In genomic region chr1:85287063-85287462, GRCm38 (mm10) we compare ENCODE assay signal across 11 mouse cellular contexts. TPM values are rescaled to one million over a fixed set of nuclear protein-coding genes. Genes with fewer than 3 reads are reported as not detected.
DNase-seq lines count a peak whose midpoint lies in the region; TF ChIP-seq lines count a peak whose summit lies in the region.
"Not testable (repeated sequence)": the region's sequence is repeated elsewhere in the genome, so short reads cannot be mapped to it uniquely, and the experiment has no call there.
"Had no signal": no experiment of that assay in that cellular context is flagged by ENCODE, and none has a peak within 500 bp of the region (broad histone marks: within the 10 kb centered on the region; RNA-seq: fewer than 3 reads in every experiment).

No protein-coding gene starts in this region.

- TF ChIP-seq POLR2A in thymus, adult 2 months (IDR thresholded peaks at IDR 0.05; ENCODE audit: control insufficient read depth, extremely low read depth, insufficient read depth, low read length, poor library complexity) = not testable (repeated sequence)

- not testable (repeated sequence) for TF ChIP-seq CTCF in thymus, adult 2 months (IDR thresholded peaks at IDR 0.05; ENCODE audit: borderline replicate concordance, control insufficient read depth, extremely low read depth, insufficient read depth, low read length, poor library complexity)

- H3K27ac ChIP-seq in thymus, adult 2 months (ENCODE audit: control insufficient read depth, insufficient read depth, low read length) = not testable (repeated sequence)

- 43% methylated on average over 4 of the region's 5 CpGs for WGBS in thymus, adult 2 months

- intact Hi-C loops in heart, postnatal 36 days (cut with DNase I); left cerebral cortex, postnatal 25 days (cut with DNase I): not testable (repeated sequence)

- peak; percentile 17 to 78 for DNase-seq in adrenal gland, adult (ENCODE audit: inconsistent age in 2 of 2, low spot score in 1 of 2)
- DNase-seq in cerebellum, adult 9-10 months = peak; percentile 24
- peak; percentile 6 to 47 for DNase-seq in heart, postnatal 36 days
- DNase-seq in kidney, postnatal 14 days = peak; percentile 5
- DNase-seq in left cerebral cortex, postnatal 25 days (ENCODE audit: low spot score in 2 of 2) = peak; percentile 2 to 4
- DNase-seq in right cerebral cortex, adult 18-20 months = peak; percentile 22
- peak; percentile 34 for DNase-seq in thymus, adult 2 months

- H3K36me3 ChIP-seq in thymus, adult 2 months (ENCODE audit: control insufficient read depth, insufficient read depth, low read length) = not testable (repeated sequence)

- H3K4me3 ChIP-seq in thymus, adult 2 months (ENCODE audit: control insufficient read depth, insufficient read depth, low read length) = not testable (repeated sequence)

- H3K4me1 ChIP-seq in thymus, adult 2 months (replicated peaks; ENCODE audit: control insufficient read depth, insufficient read depth, low read length) = not testable (repeated sequence)

- not testable (repeated sequence) for H3K27me3 ChIP-seq in thymus, adult 2 months (ENCODE audit: control insufficient read depth, insufficient read depth, low read length)

RNA-seq across cellular contexts. Expression of gene C130026I21Rik, which starts 16.7 kb away (rescaled TPM):
- total RNA-seq in heart, postnatal 36 days (2021) = 1 to 10 TPM in 1 of 2 experiments, under 1 TPM in 1; 0.75 to 1.2 TPM
- total RNA-seq in left cerebral cortex, postnatal 25 days (2021) = under 1 TPM in 1 of 2 experiments, not detected in 1; 0.57 TPM
- polyA plus RNA-seq in thymus, adult 2 months (2012; rRNA removed) = 3.3 and 4.4 TPM in 2 replicates
- total RNA-seq: gastrocnemius, postnatal 14 days had no signal
- polyA plus RNA-seq: heart, embryonic 14.5 days; neural tube, embryonic 15.5 days; stomach, embryonic 14.5 days had no signal
